Mouse (Mus musculus): ENCODE measurements around the gene Fibcd1. TPM values are rescaled to one million over a fixed set of nuclear protein-coding genes. Genes with fewer than 3 reads are reported as not detected.
A peak's percentile ranks its signal among the peaks of the same experiment; 100 is the strongest.

Gene Fibcd1
- polyA plus RNA-seq, 1 experiment from 2014 or later: 0.46 TPM

DNA sequence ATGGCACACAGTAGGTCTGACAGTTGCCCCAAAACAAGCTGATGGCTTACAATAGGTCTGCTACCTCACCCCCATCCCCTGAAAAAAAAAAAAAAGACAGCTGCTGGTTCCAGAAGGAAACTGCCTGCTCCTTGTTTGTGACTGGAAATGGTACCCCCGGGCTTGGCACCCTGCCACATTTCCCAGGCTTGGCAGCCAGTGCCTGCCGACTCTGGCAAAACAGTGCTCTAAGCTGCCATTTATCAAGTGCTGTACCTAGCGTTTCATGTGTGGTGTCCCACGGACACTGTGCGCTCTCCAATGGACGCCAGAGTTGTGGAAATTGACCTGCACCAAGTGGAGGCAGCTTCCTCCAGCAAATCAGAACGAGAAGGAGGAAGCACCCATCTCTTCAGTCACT lies 17.9 kb downstream of the Fibcd1 start:
- H3K9ac ChIP-seq (ENCODE audit: low read length): no peak overlapping the region
- no peaks in the 10 kb centered on the region for H3K9me3 ChIP-seq (ENCODE audit: control insufficient read depth, low read length)
- DNase-seq (ENCODE audit: low spot score): no peak
- 47% methylated on average over 7 of the region's 7 CpGs for WGBS
- H3K27me3 ChIP-seq (replicated peaks; ENCODE audit: control insufficient read depth, insufficient read depth, low read length): no peaks in the 10 kb centered on the region
- no peak overlapping the region for H3K4me3 ChIP-seq (ENCODE audit: low read depth, low read length)
- no peak for ATAC-seq (replicated peaks; ENCODE audit: low FRiP score, low TSS enrichment, low read depth)
- peaks cover 5% of the 10 kb centered on the region; the same call in 1 of the 2 replicates for H3K4me1 ChIP-seq (replicated peaks; ENCODE audit: control insufficient read depth, insufficient read depth, low read length)
- no peaks in the 10 kb centered on the region for H3K36me3 ChIP-seq (ENCODE audit: control insufficient read depth, insufficient read depth, low read length)
- H3K4me2 ChIP-seq (ENCODE audit: low read length): no peak overlapping the region
- no peak overlapping the region for H3K27ac ChIP-seq (ENCODE audit: low read depth)

- H3K27me3 ChIP-seq (replicated peaks; ENCODE audit: control insufficient read depth, insufficient read depth, low read length): 0 out of 2 replicates have a peak, but pooled peaks cover 3% of the 10 kb centered on the region
- no peak for ATAC-seq (replicated peaks; ENCODE audit: low FRiP score, low TSS enrichment, low read depth)
Observed at GRCm38 (mm10) chr2:31826094-31827085, 19.4 kb downstream of the Fibcd1 start.

GRCm38 (mm10) chr2:31825469-31825911 lies 20.3 kb downstream of the Fibcd1 start:
- 74% methylated on average over 16 of the region's 16 CpGs for WGBS
- Histone ChIP-seq H3K4me2 (ENCODE audit: low read length) (no peak overlapping the region), H3K9ac (ENCODE audit: low read length) (no peak overlapping the region), H3K4me3 (ENCODE audit: low read depth, low read length) (no peak overlapping the region), H3K27me3 (replicated peaks; ENCODE audit: control insufficient read depth, insufficient read depth, low read length) (0 out of 2 replicates have a peak, but pooled peaks cover 3% of the 10 kb centered on the region), H3K4me1 (replicated peaks; ENCODE audit: control insufficient read depth, insufficient read depth, low read length) (peaks cover 5% of the 10 kb centered on the region; the same call in 1 of the 2 replicates), H3K27ac (ENCODE audit: low read depth) (no peak overlapping the region), H3K9me3 (ENCODE audit: control insufficient read depth, low read length) (no peaks in the 10 kb centered on the region), H3K36me3 (ENCODE audit: control insufficient read depth, insufficient read depth, low read length) (no peaks in the 10 kb centered on the region)
- ATAC-seq (replicated peaks; ENCODE audit: low FRiP score, low TSS enrichment, low read depth) (no peak), DNase-seq (ENCODE audit: low spot score) (no peak)

More at GRCm38 (mm10) chr2:31826094-31827085, 19.4 kb downstream of the Fibcd1 start:
- Histone ChIP-seq H3K4me1 (replicated peaks; ENCODE audit: control insufficient read depth, insufficient read depth, low read length) (peaks cover 5% of the 10 kb centered on the region; the same call in 1 of the 2 replicates), H3K4me2 (ENCODE audit: low read length) (no peak overlapping the region), H3K9ac (ENCODE audit: low read length) (no peak overlapping the region), H3K4me3 (ENCODE audit: low read depth, low read length) (no peak overlapping the region), H3K9me3 (ENCODE audit: control insufficient read depth, low read length) (no peaks in the 10 kb centered on the region), H3K36me3 (ENCODE audit: control insufficient read depth, insufficient read depth, low read length) (no peaks in the 10 kb centered on the region), H3K27ac (ENCODE audit: low read depth) (no peak overlapping the region)
- DNase-seq (ENCODE audit: low spot score): no peak
- 83% methylated on average over 14 of the region's 14 CpGs for WGBS

DNA sequence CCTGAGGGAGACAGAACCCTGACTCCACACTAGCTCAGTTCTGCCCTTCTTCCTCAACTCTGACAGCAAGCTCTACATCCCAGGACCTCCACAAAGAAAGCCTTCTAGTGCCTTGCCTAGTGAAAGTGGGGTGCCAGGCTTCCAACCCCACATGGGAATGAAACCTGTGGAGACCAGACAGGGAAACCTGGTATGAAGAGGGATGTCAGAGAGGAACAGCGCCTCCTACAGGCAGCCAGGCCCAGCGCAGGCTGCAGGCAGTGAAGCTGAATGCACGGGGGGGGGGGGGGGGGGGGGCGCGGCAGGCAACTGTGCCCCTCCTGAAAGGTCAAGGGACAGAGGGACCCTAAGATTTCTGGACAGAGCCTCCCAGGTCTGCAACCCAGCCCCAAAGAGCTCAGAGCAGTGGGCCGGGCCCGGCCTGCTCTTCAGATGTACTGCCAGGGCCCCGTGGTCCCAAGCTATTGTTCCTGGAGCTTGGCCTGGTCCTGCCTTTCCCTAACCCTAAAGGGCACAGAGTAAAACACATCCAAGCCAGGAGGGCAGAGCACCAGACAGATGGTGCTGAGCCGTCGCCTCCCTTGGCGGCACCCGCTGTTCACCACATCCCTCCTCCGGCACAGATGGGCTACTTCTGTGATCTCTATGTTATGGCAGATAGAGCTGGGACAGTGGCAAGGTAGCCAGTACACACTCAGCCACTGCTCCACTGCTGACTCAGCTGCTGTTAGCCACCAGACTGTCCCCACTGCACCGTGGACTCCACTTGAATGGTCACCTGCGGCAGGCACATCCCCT lies 21.7 kb downstream of the Fibcd1 start:
- H3K4me2 ChIP-seq (ENCODE audit: low read length): no peak overlapping the region
- H3K9ac ChIP-seq (ENCODE audit: low read length): no peak overlapping the region
- no peak for DNase-seq (ENCODE audit: low spot score)
- 0 out of 2 replicates have a peak, but pooled peaks cover 3% of the 10 kb centered on the region for H3K27me3 ChIP-seq (replicated peaks; ENCODE audit: control insufficient read depth, insufficient read depth, low read length)
- no peak for ATAC-seq (replicated peaks; ENCODE audit: low FRiP score, low TSS enrichment, low read depth)
- H3K36me3 ChIP-seq (ENCODE audit: control insufficient read depth, insufficient read depth, low read length): no peaks in the 10 kb centered on the region
- 82% methylated on average over 12 of the region's 15 CpGs for whole genome bisulfite sequencing
- no peak overlapping the region for H3K27ac ChIP-seq (ENCODE audit: low read depth)
- no peaks in the 10 kb centered on the region for H3K9me3 ChIP-seq (ENCODE audit: control insufficient read depth, low read length)
- no peak overlapping the region for H3K4me3 ChIP-seq (ENCODE audit: low read depth, low read length)
- H3K4me1 ChIP-seq (replicated peaks; ENCODE audit: control insufficient read depth, insufficient read depth, low read length): peaks cover 5% of the 10 kb centered on the region; the same call in 1 of the 2 replicates

DNA sequence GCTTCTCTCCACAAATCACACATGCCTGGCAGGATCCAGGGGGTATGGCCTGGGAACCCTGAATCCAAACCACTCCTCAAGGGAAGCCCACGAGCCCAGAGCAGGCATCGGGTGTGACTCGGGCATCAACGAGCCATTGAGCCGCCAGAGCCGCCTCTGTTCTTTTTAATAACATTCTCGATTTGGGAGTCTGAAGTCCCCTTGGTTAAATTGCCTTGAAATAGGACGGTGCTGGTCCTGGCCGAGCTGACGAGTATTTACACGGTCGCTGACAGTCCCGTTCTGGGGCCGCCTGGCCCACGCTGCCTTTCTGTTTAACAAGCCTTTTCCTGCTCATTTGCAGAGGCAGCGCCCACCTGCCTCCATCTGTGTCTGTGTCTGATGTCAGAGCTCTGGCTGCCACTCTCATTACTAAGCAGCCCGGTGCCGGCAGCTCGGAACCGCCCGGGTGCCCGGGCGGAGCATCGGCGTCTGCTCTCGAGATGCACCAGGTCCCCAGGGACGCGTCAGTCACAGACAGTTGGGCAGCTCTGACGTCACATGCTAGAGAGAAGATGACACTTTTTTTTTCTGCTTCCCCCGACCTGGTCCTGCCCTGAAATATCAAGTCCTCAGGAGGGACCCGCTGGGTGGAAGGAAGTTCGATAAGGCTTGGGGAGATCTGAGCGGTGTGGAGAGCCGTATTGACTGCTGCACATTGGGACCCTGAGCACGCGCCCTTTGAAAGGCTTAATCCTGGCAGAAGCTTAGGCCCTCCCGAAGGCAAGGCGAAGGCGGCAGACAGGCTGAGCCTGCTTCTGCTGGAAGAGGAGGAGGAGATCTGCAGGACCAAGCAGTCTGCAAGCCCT lies 23.1 kb downstream of the Fibcd1 start:
- H3K9me3 ChIP-seq (ENCODE audit: control insufficient read depth, low read length): no peaks in the 10 kb centered on the region
- peak; percentile 61 for DNase-seq (ENCODE audit: low spot score)
- no peaks in the 10 kb centered on the region for H3K36me3 ChIP-seq (ENCODE audit: control insufficient read depth, insufficient read depth, low read length)
- 13% methylated on average over 39 of the region's 39 CpGs for WGBS
- H3K4me1 ChIP-seq (replicated peaks; ENCODE audit: control insufficient read depth, insufficient read depth, low read length): no peaks in the 10 kb centered on the region; the same call in 1 of the 2 replicates
- H3K4me2 ChIP-seq (ENCODE audit: low read length): peak overlapping the region; percentile 42
- no peak overlapping the region for H3K27ac ChIP-seq (ENCODE audit: low read depth)
- ATAC-seq (replicated peaks; ENCODE audit: low FRiP score, low TSS enrichment, low read depth): 0 out of 2 replicates have a peak, but pooled peaks have one; percentile 16
- H3K27me3 ChIP-seq (replicated peaks; ENCODE audit: control insufficient read depth, insufficient read depth, low read length): 0 out of 2 replicates have a peak, but pooled peaks cover 3% of the 10 kb centered on the region
- H3K4me3 ChIP-seq (ENCODE audit: low read depth, low read length): 0 out of 2 replicates have a peak overlapping the region, but pooled peaks have one; percentile 12
- H3K9ac ChIP-seq (ENCODE audit: low read length): no peak overlapping the region

GRCm38 (mm10) chr2:31815367-31815766 lies 30.4 kb downstream of the Fibcd1 start:
- Histone ChIP-seq H3K9me3 (ENCODE audit: control insufficient read depth, low read length) (no peaks in the 10 kb centered on the region), H3K27me3 (replicated peaks; ENCODE audit: control insufficient read depth, insufficient read depth, low read length) (no peaks in the 10 kb centered on the region), H3K4me2 (ENCODE audit: low read length) (no peak overlapping the region), H3K4me3 (ENCODE audit: low read depth, low read length) (no peak overlapping the region), H3K27ac (ENCODE audit: low read depth) (no peak overlapping the region), H3K4me1 (replicated peaks; ENCODE audit: control insufficient read depth, insufficient read depth, low read length) (no peaks in the 10 kb centered on the region), H3K9ac (ENCODE audit: low read length) (no peak overlapping the region), H3K36me3 (ENCODE audit: control insufficient read depth, insufficient read depth, low read length) (no peaks in the 10 kb centered on the region)
- 25% methylated on average over 5 of the region's 5 CpGs for WGBS
- DNase-seq (ENCODE audit: low spot score): peak; percentile 70
- no peak; the same call in 1 of the 2 replicates for ATAC-seq (replicated peaks; ENCODE audit: low FRiP score, low TSS enrichment, low read depth)

DNA sequence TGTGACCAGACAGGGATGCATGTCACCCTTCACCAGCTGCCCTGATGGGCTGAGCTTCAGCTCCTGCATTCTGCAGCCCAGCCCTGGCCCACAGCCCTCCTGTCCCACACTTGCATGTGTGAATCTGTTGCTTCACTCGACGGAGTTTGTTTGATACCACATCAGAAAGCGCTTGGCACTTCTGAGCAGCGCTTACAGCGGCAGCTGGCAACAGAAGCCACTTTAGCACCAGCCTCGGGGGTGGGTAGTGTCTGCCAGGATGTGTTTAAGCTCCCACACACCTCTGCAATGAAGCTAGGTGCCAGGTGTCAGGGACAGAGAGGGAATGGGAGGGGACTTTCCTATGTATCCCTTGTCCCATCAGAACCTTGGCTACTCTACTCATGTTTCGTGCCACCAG lies 31.1 kb downstream of the Fibcd1 start:
- no peaks in the 10 kb centered on the region for H3K27me3 ChIP-seq (replicated peaks; ENCODE audit: control insufficient read depth, insufficient read depth, low read length)
- H3K9me3 ChIP-seq (ENCODE audit: control insufficient read depth, low read length): no peaks in the 10 kb centered on the region
- H3K9ac ChIP-seq (ENCODE audit: low read length): no peak overlapping the region
- H3K36me3 ChIP-seq (ENCODE audit: control insufficient read depth, insufficient read depth, low read length): no peaks in the 10 kb centered on the region
- ATAC-seq (replicated peaks; ENCODE audit: low FRiP score, low TSS enrichment, low read depth) (no peak), DNase-seq (ENCODE audit: low spot score) (no peak)
- no peaks in the 10 kb centered on the region for H3K4me1 ChIP-seq (replicated peaks; ENCODE audit: control insufficient read depth, insufficient read depth, low read length)
- H3K27ac ChIP-seq (ENCODE audit: low read depth): no peak overlapping the region
- H3K4me2 ChIP-seq (ENCODE audit: low read length): no peak overlapping the region
- WGBS: 71% methylated on average over 7 of the region's 7 CpGs
- no peak overlapping the region for H3K4me3 ChIP-seq (ENCODE audit: low read depth, low read length)
